Mouse (Mus musculus): Measurements from ENCODE around the gene Sntb2. TPM values are rescaled to one million over a fixed set of nuclear protein-coding genes. Genes with fewer than 3 reads are reported as not detected.
"Not testable (repeated sequence)": the region's sequence is repeated elsewhere in the genome, so short reads cannot be mapped to it uniquely, and the experiment has no call there.

Gene Sntb2
- polyA plus RNA-seq, 1 experiment from 2014 or later, result 18.6 TPM

DNA sequence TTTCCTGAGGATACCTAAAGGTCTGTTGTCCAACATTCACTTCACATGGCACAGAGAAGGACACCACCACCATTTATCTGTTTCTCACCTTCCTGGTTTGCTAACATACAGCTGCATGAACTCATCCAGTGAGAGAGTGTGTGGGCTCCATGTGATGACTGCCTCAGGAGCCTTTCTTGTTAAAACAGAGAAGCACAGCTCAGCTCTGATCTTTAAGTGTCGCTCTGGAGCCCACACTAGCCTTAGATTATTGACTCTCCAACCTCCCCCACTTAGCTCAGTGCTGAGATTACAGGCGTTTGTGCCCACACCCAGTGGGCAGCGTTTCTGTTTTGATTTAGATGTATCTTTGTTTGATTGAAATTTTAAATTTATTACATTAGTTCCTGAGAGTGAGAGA, 72.2 kb downstream of the Sntb2 start:
- peaks cover 82% of the 10 kb centered on the region for H3K36me3 ChIP-seq
- no peak for ATAC-seq (ENCODE audit: insufficient number of reproducible peaks, insufficient read depth, low FRiP score, low TSS enrichment, low read depth)
- H3K27ac ChIP-seq, result no peak overlapping the region
- no peaks in the 10 kb centered on the region for H3K27me3 ChIP-seq
- no peaks in the 10 kb centered on the region for H3K9me3 ChIP-seq
- H3K4me1 ChIP-seq (replicated peaks), result no peaks in the 10 kb centered on the region
- 88% methylated on average over 3 of the region's 3 CpGs for WGBS
- no peak overlapping the region for H3K4me3 ChIP-seq (replicated peaks)
- no peak overlapping the region for H3K4me2 ChIP-seq
- H3K9ac ChIP-seq (replicated peaks), result no peak overlapping the region

DNA sequence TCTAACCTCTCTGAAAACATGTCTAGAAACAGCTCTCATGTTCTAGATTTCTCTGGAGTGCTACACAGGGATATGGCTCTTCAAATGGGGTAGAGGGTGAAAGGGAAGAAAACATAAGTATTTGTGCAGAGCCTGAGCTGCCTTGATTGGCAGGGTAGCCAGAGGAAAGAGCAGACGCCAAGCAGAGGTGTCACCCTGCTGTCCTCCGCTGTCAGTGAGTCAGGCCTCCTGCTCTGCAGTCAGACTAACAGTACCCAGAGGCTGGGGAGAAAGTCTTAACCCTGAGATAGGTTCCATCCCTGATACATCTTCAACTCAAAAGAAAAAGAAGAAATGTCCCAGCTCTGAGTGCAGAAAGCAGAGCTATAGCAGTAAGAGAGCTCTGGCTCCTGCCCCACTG, 77.1 kb downstream of the Sntb2 start:
- no peak overlapping the region for H3K4me3 ChIP-seq (replicated peaks)
- 72% methylated on average over 2 of the region's 2 CpGs for WGBS
- H3K27ac ChIP-seq, result no peak overlapping the region
- no peak overlapping the region for H3K4me2 ChIP-seq
- H3K36me3 ChIP-seq, result peaks cover 53% of the 10 kb centered on the region
- no peaks in the 10 kb centered on the region for H3K27me3 ChIP-seq
- no peaks in the 10 kb centered on the region for H3K9me3 ChIP-seq
- H3K4me1 ChIP-seq (replicated peaks), result no peaks in the 10 kb centered on the region
- no peak overlapping the region for H3K9ac ChIP-seq (replicated peaks)
- no peak for ATAC-seq (ENCODE audit: insufficient number of reproducible peaks, insufficient read depth, low FRiP score, low TSS enrichment, low read depth)

DNA sequence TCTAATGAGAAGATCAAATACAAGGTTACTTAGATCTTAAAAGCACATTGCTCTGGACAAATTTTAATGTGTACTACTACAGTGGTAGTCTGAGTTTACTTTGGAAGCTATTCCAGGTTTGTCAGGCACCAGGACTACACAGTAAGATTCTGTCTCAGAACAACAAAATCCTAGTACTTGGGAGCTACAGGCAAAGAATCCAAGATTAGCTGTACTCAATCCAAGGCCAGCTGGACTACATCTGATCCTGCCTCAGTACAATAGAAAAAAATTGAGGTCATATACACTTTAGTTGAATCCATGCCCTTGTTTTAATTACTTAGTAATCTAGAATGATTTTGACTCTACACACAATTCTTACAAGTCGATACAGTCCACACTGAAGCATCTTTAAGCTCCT, 79.4 kb downstream of the Sntb2 start:
- 86% methylated on average over 1 of the region's 1 CpGs for WGBS
- no peaks in the 10 kb centered on the region for H3K9me3 ChIP-seq
- H3K4me3 ChIP-seq (replicated peaks), result no peak overlapping the region
- no peak for ATAC-seq (ENCODE audit: insufficient number of reproducible peaks, insufficient read depth, low FRiP score, low TSS enrichment, low read depth)
- no peaks in the 10 kb centered on the region for H3K4me1 ChIP-seq (replicated peaks)
- no peaks in the 10 kb centered on the region for H3K27me3 ChIP-seq
- no peak overlapping the region for H3K4me2 ChIP-seq
- H3K36me3 ChIP-seq, result peaks cover 39% of the 10 kb centered on the region
- no peak overlapping the region for H3K9ac ChIP-seq (replicated peaks)
- no peak overlapping the region for H3K27ac ChIP-seq

DNA sequence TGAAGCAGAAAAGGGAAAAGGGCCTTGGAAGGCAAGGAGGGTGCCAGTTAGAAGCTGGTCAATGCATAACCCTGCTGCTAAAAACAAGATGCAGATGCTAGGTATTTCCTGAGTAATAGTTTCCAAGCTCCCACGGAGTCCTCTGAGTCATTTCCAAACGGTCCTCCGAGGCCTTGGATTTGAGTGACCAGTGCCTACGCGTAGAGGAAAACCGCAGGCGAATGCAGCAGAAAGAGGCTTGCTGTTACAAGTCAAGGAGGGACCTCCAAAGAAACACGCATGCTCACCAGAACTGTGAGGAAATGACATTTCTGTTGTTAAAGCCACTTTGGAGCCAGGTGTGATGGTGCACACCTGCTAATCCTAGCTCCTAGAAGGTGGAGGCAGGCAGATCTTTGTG, 87.9 kb downstream of the Sntb2 start:
- Histone ChIP-seq H3K4me3 (replicated peaks) (no peak overlapping the region), H3K27ac (no peak overlapping the region), H3K4me1 (replicated peaks) (no peaks in the 10 kb centered on the region), H3K9ac (replicated peaks) (no peak overlapping the region), H3K9me3 (no peaks in the 10 kb centered on the region), H3K36me3 (0 out of 2 replicates have a peak, but pooled peaks cover 4% of the 10 kb centered on the region), H3K4me2 (no peak overlapping the region), H3K27me3 (no peaks in the 10 kb centered on the region)
- 90% methylated on average over 8 of the region's 8 CpGs for WGBS
- ATAC-seq (ENCODE audit: insufficient number of reproducible peaks, insufficient read depth, low FRiP score, low TSS enrichment, low read depth), result no peak

DNA sequence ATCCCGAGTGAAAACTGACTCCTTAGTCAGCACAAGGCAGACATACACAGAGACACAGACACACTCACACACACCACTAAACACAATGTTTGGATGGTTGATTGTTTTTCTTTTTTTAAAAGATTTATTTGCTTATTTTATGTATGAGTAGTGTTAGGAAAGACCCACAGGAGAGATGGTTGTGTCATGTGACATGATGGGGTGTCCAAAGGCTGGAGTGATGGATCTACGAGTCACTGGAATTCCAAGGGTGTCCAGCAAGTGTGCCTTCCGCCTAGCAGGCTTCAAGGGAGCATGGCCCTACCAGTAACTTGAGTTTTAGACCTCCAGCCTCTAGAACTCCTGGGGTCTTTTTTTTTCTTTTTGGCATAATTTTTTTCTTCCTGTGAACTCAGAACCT, 93.8 kb downstream of the Sntb2 start:
- no peak for ATAC-seq (ENCODE audit: insufficient number of reproducible peaks, insufficient read depth, low FRiP score, low TSS enrichment, low read depth)
- Histone ChIP-seq H3K4me2 (no peak overlapping the region), H3K27ac (no peak overlapping the region), H3K4me1 (replicated peaks) (peaks cover 15% of the 10 kb centered on the region), H3K4me3 (replicated peaks) (no peak overlapping the region), H3K36me3 (no peaks in the 10 kb centered on the region), H3K9ac (replicated peaks) (no peak overlapping the region), H3K27me3 (no peaks in the 10 kb centered on the region), H3K9me3 (no peaks in the 10 kb centered on the region)
- WGBS, result 77% methylated on average over 3 of the region's 3 CpGs

DNA sequence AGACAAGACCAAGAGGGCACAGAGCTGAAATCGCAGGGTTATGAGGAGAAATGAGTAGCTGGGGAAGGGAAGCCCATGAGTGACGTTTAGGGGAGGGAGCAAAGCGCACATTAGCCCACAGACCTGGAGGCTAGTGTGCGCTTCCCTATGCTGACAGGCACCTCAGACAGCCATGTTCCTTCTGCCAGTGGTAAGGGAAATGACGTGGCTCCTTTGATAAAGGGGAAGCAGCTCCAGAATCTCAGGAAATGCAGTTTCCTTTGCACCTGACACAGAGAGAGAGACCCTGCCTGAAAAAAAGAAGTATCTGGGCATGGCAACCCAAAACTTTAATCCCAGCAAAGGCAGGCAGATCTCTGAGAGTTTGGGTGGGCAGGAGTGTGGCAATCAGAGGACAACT, 94.5 kb downstream of the Sntb2 start:
- H3K4me2 ChIP-seq, result no peak overlapping the region
- ATAC-seq (ENCODE audit: insufficient number of reproducible peaks, insufficient read depth, low FRiP score, low TSS enrichment, low read depth), result no peak
- peaks cover 15% of the 10 kb centered on the region for H3K4me1 ChIP-seq (replicated peaks)
- no peaks in the 10 kb centered on the region for H3K9me3 ChIP-seq
- no peak overlapping the region for H3K27ac ChIP-seq
- no peaks in the 10 kb centered on the region for H3K27me3 ChIP-seq
- H3K9ac ChIP-seq (replicated peaks), result no peak overlapping the region
- H3K36me3 ChIP-seq, result 0 out of 2 replicates have a peak, but pooled peaks cover 4% of the 10 kb centered on the region
- WGBS, result 75% methylated on average over 5 of the region's 5 CpGs
- no peak overlapping the region for H3K4me3 ChIP-seq (replicated peaks)

DNA sequence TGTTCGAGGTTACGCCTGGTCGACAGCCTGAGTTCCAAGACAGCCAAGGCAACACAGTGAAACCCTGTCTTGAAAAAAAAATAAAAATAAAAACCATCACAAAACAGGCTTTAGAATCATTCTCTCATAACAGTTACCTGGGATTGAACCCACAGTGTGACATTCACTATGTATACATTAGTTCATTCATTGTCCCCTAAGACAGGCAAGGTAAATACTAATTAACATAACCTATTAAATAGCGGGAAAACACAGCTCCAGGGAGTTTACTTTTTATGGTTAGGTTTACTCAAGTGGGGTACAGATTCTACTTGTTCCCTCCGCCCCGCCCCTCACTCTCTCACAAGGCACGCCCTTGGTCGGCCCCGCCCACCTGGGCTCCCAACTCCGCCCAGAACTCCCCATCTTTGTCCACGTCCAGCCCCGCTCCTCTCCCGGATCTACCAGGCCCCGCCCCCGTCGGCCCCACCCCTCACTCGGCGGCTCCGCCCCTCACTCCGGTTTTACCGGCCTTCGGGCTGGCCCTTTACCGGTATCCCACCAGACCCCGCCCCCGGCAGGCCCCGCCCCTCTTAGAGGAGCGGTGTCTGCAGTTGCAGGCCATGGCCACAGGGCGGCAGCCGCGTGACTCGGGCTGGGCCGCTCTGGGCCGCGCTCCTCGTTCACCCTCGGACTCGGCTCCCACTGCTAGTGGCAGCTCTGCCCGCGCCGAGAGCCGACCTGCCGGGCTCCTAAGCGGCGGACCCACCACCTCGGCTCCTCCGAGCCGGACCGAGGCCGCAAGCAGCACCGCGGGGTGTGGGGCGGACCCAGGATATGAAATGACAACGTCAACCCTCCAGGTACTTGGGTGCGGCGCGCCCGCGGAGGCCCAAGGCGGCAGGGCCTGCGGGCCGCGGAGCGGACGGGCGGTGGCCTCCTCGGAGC, 95.4 kb downstream of the Sntb2 start, which contains the start of gene Vps4a:
TSS of gene Vps4a (plus strand) at position 573 of the 927 bp plus-strand sequence.
- 5% methylated on average over 65 of the region's 66 CpGs for WGBS
- peak within 1 kb of the TSS; percentile 87 for H3K4me2 ChIP-seq
- ATAC-seq (ENCODE audit: insufficient number of reproducible peaks, insufficient read depth, low FRiP score, low TSS enrichment, low read depth), result peak; percentile 91
- H3K27me3 ChIP-seq, result no peaks in the 10 kb centered on the region
- H3K36me3 ChIP-seq, result peaks cover 11% of the 10 kb centered on the region; the same call in 1 of the 2 replicates
- peak within 1 kb of the TSS; percentile 99 for H3K4me3 ChIP-seq (replicated peaks)
- peaks cover 15% of the 10 kb centered on the region for H3K4me1 ChIP-seq (replicated peaks)
- H3K9ac ChIP-seq (replicated peaks), result peak within 1 kb of the TSS; percentile 95
- H3K9me3 ChIP-seq, result no peaks in the 10 kb centered on the region
- peak within 1 kb of the TSS; percentile 76 for H3K27ac ChIP-seq

DNA sequence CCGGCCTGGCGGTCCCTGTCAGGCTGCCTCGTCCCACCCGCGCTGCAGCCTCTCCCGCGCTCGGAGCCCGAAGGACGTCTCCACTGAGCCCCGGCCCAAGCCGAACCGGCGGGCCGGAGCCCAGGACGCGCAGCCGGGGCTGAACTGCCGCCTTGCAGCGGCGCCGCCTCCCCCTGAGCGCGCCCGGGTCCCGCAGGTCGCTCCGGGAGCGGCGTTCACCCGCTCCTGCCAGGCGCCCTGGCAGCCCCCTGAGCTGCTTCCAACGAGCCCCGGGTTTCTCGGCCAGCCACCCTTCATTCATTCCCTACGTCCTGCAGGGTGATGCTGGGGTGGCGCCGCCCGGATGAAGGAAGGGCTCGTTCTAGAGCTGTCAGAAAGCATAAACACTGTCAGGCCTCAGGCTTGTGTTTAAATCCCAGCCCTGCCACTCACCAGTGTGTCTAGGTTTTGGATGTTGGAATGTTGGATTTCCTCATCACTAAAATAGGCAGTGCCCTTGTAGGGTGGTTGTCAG, 96.1 kb downstream of the Sntb2 start:
- Histone ChIP-seq H3K4me3 (replicated peaks) (peak overlapping the region; percentile 99), H3K4me1 (replicated peaks) (peaks cover 15% of the 10 kb centered on the region), H3K36me3 (peaks cover 19% of the 10 kb centered on the region; the same call in 1 of the 2 replicates), H3K27me3 (no peaks in the 10 kb centered on the region), H3K27ac (peak overlapping the region; percentile 76), H3K9ac (replicated peaks) (peak overlapping the region; percentile 95), H3K4me2 (peak overlapping the region; percentile 87), H3K9me3 (no peaks in the 10 kb centered on the region)
- peak; percentile 35; the same call in 1 of the 2 replicates for ATAC-seq (ENCODE audit: insufficient number of reproducible peaks, insufficient read depth, low FRiP score, low TSS enrichment, low read depth)
- WGBS, result under 1% methylated on average over 40 of the region's 40 CpGs

DNA sequence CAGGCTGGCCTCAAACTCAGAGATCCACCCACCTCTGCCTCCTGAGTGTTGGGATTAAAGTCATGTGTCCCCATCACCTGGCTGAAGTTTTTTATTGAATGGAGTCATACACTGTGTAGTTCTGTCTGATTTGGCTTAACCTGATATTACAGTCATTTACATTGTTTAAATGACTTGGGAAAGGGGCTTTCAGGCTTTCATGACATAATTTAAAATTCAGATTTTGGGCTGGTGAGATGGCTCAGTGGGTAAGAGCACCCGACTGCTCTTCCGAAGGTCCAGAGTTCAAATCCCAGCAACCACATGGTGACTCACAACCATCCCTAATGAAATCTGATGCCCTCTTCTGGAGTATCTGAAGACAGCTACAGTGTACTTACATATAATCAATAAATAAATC, 98.1 kb downstream of the Sntb2 start:
- H3K27ac ChIP-seq; ATAC-seq (ENCODE audit: insufficient number of reproducible peaks, insufficient read depth, low FRiP score, low TSS enrichment, low read depth); H3K9me3 ChIP-seq; H3K27me3 ChIP-seq; H3K4me3 ChIP-seq (replicated peaks); H3K4me2 ChIP-seq; H3K9ac ChIP-seq (replicated peaks): not testable (repeated sequence)
- Histone ChIP-seq H3K36me3 (peaks cover 31% of the 10 kb centered on the region), H3K4me1 (replicated peaks) (peaks cover 15% of the 10 kb centered on the region)
- WGBS, result 96% methylated on average over 2 of the region's 2 CpGs

DNA sequence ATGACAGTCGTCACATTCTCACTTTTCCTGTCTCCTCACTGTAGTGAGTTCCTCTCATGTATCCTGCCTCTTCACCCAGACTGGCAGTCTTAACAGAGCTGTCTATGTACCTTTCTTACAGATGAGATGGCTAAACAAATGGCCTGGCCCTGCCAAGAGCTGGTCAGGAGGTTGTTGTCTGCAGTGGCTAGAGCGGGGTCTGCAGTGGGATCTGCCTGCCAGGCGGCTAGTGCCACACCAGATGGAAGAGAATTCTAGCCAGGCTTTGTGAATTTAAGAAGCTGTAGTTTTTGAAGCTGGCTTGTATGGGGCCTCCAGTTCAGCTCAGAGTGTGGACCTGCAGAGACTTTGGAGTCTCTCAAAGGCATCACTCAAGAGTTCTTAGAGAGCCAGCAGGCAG, 100.1 kb downstream of the Sntb2 start:
- H3K4me2 ChIP-seq, result no peak overlapping the region
- peaks cover 52% of the 10 kb centered on the region for H3K36me3 ChIP-seq
- no peaks in the 10 kb centered on the region for H3K27me3 ChIP-seq
- H3K4me3 ChIP-seq (replicated peaks), result no peak overlapping the region
- H3K9me3 ChIP-seq, result no peaks in the 10 kb centered on the region
- H3K9ac ChIP-seq (replicated peaks), result no peak overlapping the region
- H3K4me1 ChIP-seq (replicated peaks), result peaks cover 15% of the 10 kb centered on the region
- no peak overlapping the region for H3K27ac ChIP-seq
- no peak for ATAC-seq (ENCODE audit: insufficient number of reproducible peaks, insufficient read depth, low FRiP score, low TSS enrichment, low read depth)
- WGBS, result 86% methylated on average over 3 of the region's 3 CpGs

DNA sequence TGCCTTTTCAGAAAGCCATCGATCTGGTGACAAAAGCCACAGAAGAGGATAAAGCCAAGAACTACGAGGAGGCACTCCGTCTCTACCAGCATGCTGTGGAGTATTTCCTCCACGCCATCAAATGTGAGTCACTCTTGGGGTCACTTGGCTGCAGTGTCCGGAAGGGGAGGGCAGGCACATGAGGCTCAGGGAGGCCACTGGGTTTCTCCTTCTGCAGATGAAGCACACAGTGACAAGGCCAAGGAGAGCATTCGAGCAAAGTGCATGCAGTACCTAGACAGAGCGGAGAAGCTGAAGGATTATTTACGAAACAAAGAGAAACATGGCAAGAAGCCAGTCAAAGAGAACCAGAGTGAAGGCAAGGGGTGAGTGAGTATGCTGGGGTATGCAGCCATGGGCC, 101.1 kb downstream of the Sntb2 start:
- peaks cover 15% of the 10 kb centered on the region for H3K4me1 ChIP-seq (replicated peaks)
- H3K9ac ChIP-seq (replicated peaks), result no peak overlapping the region
- no peak overlapping the region for H3K4me3 ChIP-seq (replicated peaks)
- H3K4me2 ChIP-seq, result no peak overlapping the region
- 87% methylated on average over 8 of the region's 8 CpGs for WGBS
- ATAC-seq (ENCODE audit: insufficient number of reproducible peaks, insufficient read depth, low FRiP score, low TSS enrichment, low read depth), result no peak
- no peaks in the 10 kb centered on the region for H3K27me3 ChIP-seq
- H3K27ac ChIP-seq, result no peak overlapping the region
- H3K9me3 ChIP-seq, result no peaks in the 10 kb centered on the region
- H3K36me3 ChIP-seq, result peaks cover 61% of the 10 kb centered on the region
